Mouse (Mus musculus) macrophage (primary cell): ENCODE results near the gene Serpina1b. TPM values are rescaled to one million over a fixed set of nuclear protein-coding genes. Genes with fewer than 3 reads are reported as not detected.
"Not testable (repeated sequence)": the region's sequence is repeated elsewhere in the genome, so short reads cannot be mapped to it uniquely, and the experiment has no call there.

Source experiments
- H3K27ac ChIP-seq: fragments of 350-480 bp; formaldehyde crosslinking; 2 replicates; pipeline ENCODE4 v1.9.0; 2021
- H3K36me3 ChIP-seq: fragments of 350-480 bp; formaldehyde crosslinking; 2 replicates; pipeline ENCODE4 v1.9.0; 2021; ENCODE audit errors: inconsistent target
- H3K4me3 ChIP-seq: fragments of 350-480 bp; formaldehyde crosslinking; 2 replicates; pipeline ENCODE4 v1.9.0; 2021; ENCODE audit errors: inconsistent target
- H3K79me2 ChIP-seq: fragments of 350-480 bp; formaldehyde crosslinking; 2 replicates; pipeline ENCODE4 v1.9.0; 2021; ENCODE audit errors: inconsistent target
- WGBS: methylation state at CpG from one replicate; pipeline ENCODE4 v1.1.7; 2026; ENCODE audit warnings: inconsistent platforms; ENCODE audit not compliant: missing documents; 5-methylcytosine and 5-hydroxymethylcytosine counted together
- polyA plus RNA-seq: library from polyadenylated mRNA; stranded (reverse); fragments of 250-400 nt; gene quantifications from 3 replicates; pipeline ENCODE4 v1.2.4, GENCODE M21; 2018; ENCODE audit warnings: inconsistent platforms

The Serpina1b gene
- polyA plus RNA-seq, 1 experiment from 2014 or later: not detected

DNA sequence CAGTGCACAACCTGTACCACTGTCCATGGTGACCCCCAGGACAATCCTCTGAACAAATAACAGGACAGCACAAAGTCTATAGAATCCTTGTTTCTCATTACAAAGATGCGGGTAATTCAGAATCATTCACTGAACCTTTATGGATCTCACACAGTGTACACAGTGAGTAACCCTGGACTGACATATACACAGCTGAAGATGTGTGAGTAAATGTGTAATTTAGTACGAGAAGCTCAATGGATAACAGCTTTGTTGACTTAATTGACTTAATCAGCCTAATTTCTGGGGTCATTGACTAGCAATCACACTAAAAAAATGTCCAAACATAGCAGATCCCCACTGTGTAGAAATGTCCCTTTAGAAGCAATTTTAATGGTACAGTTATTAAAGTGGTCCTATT lies 149.0 kb downstream of the Serpina1b start:
- 73% methylated on average over 2 of the region's 2 CpGs for WGBS
- no peaks in the 10 kb centered on the region for H3K36me3 ChIP-seq
- no peaks in the 10 kb centered on the region for H3K79me2 ChIP-seq
- no peak overlapping the region for H3K4me3 ChIP-seq
- no peak overlapping the region for H3K27ac ChIP-seq

DNA sequence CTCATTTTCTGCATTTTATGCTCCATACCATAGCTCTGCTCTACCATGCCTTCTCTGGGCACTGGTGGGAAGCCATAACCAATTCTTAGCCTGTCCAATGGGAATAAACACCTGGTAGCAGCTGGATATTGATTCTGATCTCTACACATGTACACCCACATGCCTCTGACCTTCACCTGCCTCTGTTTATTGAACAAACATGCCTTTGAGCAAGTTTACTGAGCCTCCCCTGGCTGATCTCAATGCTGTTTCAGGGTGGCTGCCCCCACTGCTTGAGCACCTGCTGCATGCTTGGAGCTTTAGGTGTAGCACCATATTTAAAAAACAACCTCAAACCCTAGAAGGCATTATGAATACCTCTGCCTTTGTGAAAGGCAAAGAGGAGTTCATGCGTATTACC lies 150.3 kb downstream of the Serpina1b start:
- H3K36me3 ChIP-seq, H3K4me3 ChIP-seq, H3K79me2 ChIP-seq, H3K27ac ChIP-seq: not testable (repeated sequence)
- 100% methylated on average over 1 of the region's 1 CpGs for WGBS

Other genes with a start within 250 kb of the Serpina1b start
- not detected in 3 replicates for gene Serpina10, start 198.9 kb downstream of the Serpina1b start, polyA plus RNA-seq
- gene Serpina6, start 173.2 kb downstream of the Serpina1b start, polyA plus RNA-seq: not detected in 3 replicates
- gene Serpina16, start 154.2 kb downstream of the Serpina1b start, polyA plus RNA-seq: not detected in 3 replicates
- not detected in 3 replicates for gene Serpina1f, start 134.8 kb downstream of the Serpina1b start, polyA plus RNA-seq
- not detected in 3 replicates for gene Serpina1d, start 56.8 kb downstream of the Serpina1b start, polyA plus RNA-seq
- gene Serpina1a, start 33.2 kb upstream of the Serpina1b start, polyA plus RNA-seq: not detected in 3 replicates
- gene Serpina1c, start 74.5 kb upstream of the Serpina1b start, polyA plus RNA-seq: not detected in 3 replicates
- not detected in 3 replicates for gene Serpina1e, start 128.6 kb upstream of the Serpina1b start, polyA plus RNA-seq
- not detected in 3 replicates for gene Serpina11, start 159.6 kb upstream of the Serpina1b start, polyA plus RNA-seq
- gene Serpina9, start 183.4 kb upstream of the Serpina1b start, polyA plus RNA-seq: not detected in 3 replicates
- gene Serpina12, start 214.1 kb upstream of the Serpina1b start, polyA plus RNA-seq: not detected in 3 replicates